Comparison of ENCODE assay signal across 20 mouse cellular contexts in the genomic region with DNA sequence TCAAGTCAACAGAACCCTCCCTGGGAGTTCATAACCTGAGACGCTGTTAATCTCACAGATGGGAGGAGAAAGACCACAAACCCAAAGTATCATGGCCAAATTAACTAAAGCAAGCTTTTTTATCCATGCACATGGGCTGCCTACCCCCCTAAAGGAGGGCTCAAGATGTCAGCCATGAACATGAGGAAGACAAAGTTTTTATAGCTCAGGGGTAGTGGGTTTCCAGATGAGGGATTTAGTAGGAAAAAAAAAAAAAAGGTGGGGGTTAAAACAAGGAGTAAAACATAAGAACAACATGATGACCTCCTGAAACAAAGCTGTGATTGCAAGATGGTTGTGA.
"Had no signal": no experiment of that assay in that cellular context is flagged by ENCODE, and none has a peak within 500 bp of the region (broad histone marks: within the 10 kb centered on the region; RNA-seq: fewer than 3 reads in every experiment).

No protein-coding gene starts in this region.

- H3K27ac ChIP-seq: layer of hippocampus, adult 2 months; liver, embryonic 13.5 days; midbrain, embryonic 12.5 days; midbrain, embryonic 15.5 days; neural tube, embryonic 12.5 days; neural tube, embryonic 15.5 days had no signal

- H3K4me2 ChIP-seq: liver, embryonic 13.5 days; midbrain, embryonic 12.5 days; midbrain, embryonic 15.5 days; neural tube, embryonic 12.5 days; neural tube, embryonic 15.5 days had no signal

- DNase-seq: kidney, adult 9 months; kidney, postnatal 25 days; layer of hippocampus, adult 9-11 months; liver; liver, embryonic 13.5 days; lung, adult 2 months; lung, postnatal 4 days; right cerebral cortex, adult 18-20 months; right cerebral cortex, postnatal 14 days; right cerebral cortex, postnatal 4 days; spleen, adult 18-20 months; thymus, adult 2 months; thymus, postnatal 14 days; thymus, postnatal 4 days had no signal

- H3K9me3 ChIP-seq: midbrain, embryonic 15.5 days; neural tube, embryonic 12.5 days; neural tube, embryonic 15.5 days had no signal

- H3K36me3 ChIP-seq: liver, embryonic 13.5 days; midbrain, embryonic 12.5 days; midbrain, embryonic 15.5 days; neural tube, embryonic 12.5 days; neural tube, embryonic 15.5 days had no signal

- H3K27me3 ChIP-seq: liver, embryonic 13.5 days; midbrain, embryonic 12.5 days; midbrain, embryonic 15.5 days; neural tube, embryonic 12.5 days; neural tube, embryonic 15.5 days had no signal

- H3K9ac ChIP-seq: liver, embryonic 13.5 days; midbrain, embryonic 12.5 days; midbrain, embryonic 15.5 days; neural tube, embryonic 12.5 days; neural tube, embryonic 15.5 days had no signal

- H3K4me1 ChIP-seq: liver, embryonic 13.5 days; midbrain, embryonic 12.5 days; midbrain, embryonic 15.5 days; neural tube, embryonic 12.5 days; neural tube, embryonic 15.5 days had no signal

- ATAC-seq: intestine, postnatal 0 days; midbrain, embryonic 15.5 days had no signal

- H3K4me3 ChIP-seq: layer of hippocampus, adult 2 months; liver, embryonic 13.5 days; midbrain, embryonic 12.5 days; midbrain, embryonic 15.5 days; neural tube, embryonic 12.5 days; neural tube, embryonic 15.5 days had no signal
